Mouse (Mus musculus) regulatory T cell (primary cell): ENCODE measurements around the gene Olfr247.
"Not testable (repeated sequence)": the region's sequence is repeated elsewhere in the genome, so short reads cannot be mapped to it uniquely, and the experiment has no call there.

Source experiments
- in situ Hi-C: fragments of 300-600 bp; cut with MboI, MseI; formaldehyde crosslinking; loops from one replicate; pipeline ENCODE4 v1.15.1; 2025; ENCODE audit warnings: high pct_unique_total_duplicates

Gene Olfr247

GRCm38 (mm10) chr10:129976040-129976439 is at the start of gene Olfr247:
Gene Olfr247 (minus strand): TSS chr10:129976140.
- in situ Hi-C loops: loop anchor here (10.0 kb wide), 1 partner anchor 119 kb away; no protein-coding TSS in a partner anchor

- in situ Hi-C loops: no loop called here
Measured at GRCm38 (mm10) chr10:130012321-130012720, 36.4 kb upstream of the Olfr247 start, which contains the start of gene Olfr820. Gene Olfr820 (plus strand): TSS chr10:130012621.

GRCm38 (mm10) chr10:130005366-130005765 is 29.4 kb upstream of the Olfr247 start:
- in situ Hi-C loops: not testable (repeated sequence)

- in situ Hi-C loops: not testable (repeated sequence)
Measured at GRCm38 (mm10) chr10:130004104-130004503, 28.2 kb upstream of the Olfr247 start.

- in situ Hi-C loops: not testable (repeated sequence)
Measured at GRCm38 (mm10) chr10:129984962-129985361, 9.0 kb upstream of the Olfr247 start, which contains the start of gene Gm10310. Gene Gm10310 (minus strand): TSS chr10:129985062.

GRCm38 (mm10) chr10:129981867-129982266 is 5.9 kb upstream of the Olfr247 start:
- in situ Hi-C loops: not testable (repeated sequence)

GRCm38 (mm10) chr10:129972994-129973393 is 2.9 kb downstream of the Olfr247 start:
- in situ Hi-C loops: loop anchor here (10.0 kb wide), 1 partner anchor 122 kb away; no protein-coding TSS in a partner anchor

- in situ Hi-C loops: not testable (repeated sequence)
Measured at GRCm38 (mm10) chr10:129967166-129967565, 8.8 kb downstream of the Olfr247 start, which contains the start of gene Olfr819. Gene Olfr819 (minus strand): TSS chr10:129967266.

- in situ Hi-C loops: not testable (repeated sequence)
Measured at GRCm38 (mm10) chr10:129966232-129966631, 9.7 kb downstream of the Olfr247 start.

GRCm38 (mm10) chr10:129949000-129949399 is 26.9 kb downstream of the Olfr247 start, which contains the start of gene Olfr818:
Gene Olfr818 (minus strand): TSS chr10:129949100.
- in situ Hi-C loops: no loop called here
